Mouse (Mus musculus) cortical plate, adult 2 months (tissue): ENCODE results near the gene Rhox11.

Experiments used
- CTCF ChIP-seq: fragments of 200-500 bp; IDR thresholded peaks from 2 replicates; pipeline ENCODE4 v1.5.1; 2011; ENCODE audit warnings: mild to moderate bottlenecking, control low read depth, low read length; ENCODE audit not compliant: insufficient read depth; ENCODE audit errors: extremely low read depth
- POLR2A ChIP-seq: fragments of 200-500 bp; IDR thresholded peaks from 2 replicates; pipeline ENCODE4 v1.6.1; 2011; ENCODE audit warnings: mild to moderate bottlenecking, low read length, control low read depth; ENCODE audit not compliant: insufficient read depth; ENCODE audit errors: extremely low read depth

DNA sequence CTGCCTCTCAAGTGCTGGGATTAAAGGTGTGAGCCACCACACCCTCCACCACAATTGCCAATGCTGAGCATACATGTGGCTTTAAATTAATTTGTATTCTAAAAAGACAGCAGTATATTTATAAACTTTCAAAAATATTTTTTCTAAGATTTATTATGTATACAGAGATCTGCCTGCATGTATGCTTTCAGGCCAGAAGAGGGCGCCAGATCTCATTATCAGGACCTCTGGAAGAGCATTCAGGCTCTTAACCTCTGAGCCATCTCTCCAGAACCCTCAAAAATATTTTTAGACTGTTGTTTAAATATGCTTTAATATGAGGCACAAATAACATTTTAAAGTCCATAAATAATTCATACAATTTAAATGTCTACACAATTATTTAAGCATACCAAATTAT, 23.4 kb downstream of the Rhox11 start:
- TF ChIP-seq CTCF (peak; percentile 32; the same call in 1 of the 2 replicates), POLR2A (no peak)
